Mouse (Mus musculus): ENCODE data around the gene Kif28.
"Not testable (repeated sequence)": the region's sequence is repeated elsewhere in the genome, so short reads cannot be mapped to it uniquely, and the experiment has no call there.

Kif28 gene

GRCm38 (mm10) chr1:179704150-179704549 is 40.9 kb downstream of the Kif28 start:
- DNase-seq (ENCODE audit: low read depth, low spot score), result no peak

GRCm38 (mm10) chr1:179689479-179689878 is 55.6 kb downstream of the Kif28 start:
- no peak for DNase-seq (ENCODE audit: low read depth, low spot score)

GRCm38 (mm10) chr1:179688914-179689313 is 56.2 kb downstream of the Kif28 start:
- no peak for DNase-seq (ENCODE audit: low read depth, low spot score)

- DNase-seq (ENCODE audit: low read depth, low spot score), result no peak
Measured at GRCm38 (mm10) chr1:179688415-179688814, 56.7 kb downstream of the Kif28 start.

GRCm38 (mm10) chr1:179687966-179688365 is 57.1 kb downstream of the Kif28 start:
- DNase-seq (ENCODE audit: low read depth, low spot score), result no peak

GRCm38 (mm10) chr1:179687305-179687704 is 57.8 kb downstream of the Kif28 start:
- DNase-seq (ENCODE audit: low read depth, low spot score), result no peak

GRCm38 (mm10) chr1:179686781-179687180 is 58.3 kb downstream of the Kif28 start:
- DNase-seq (ENCODE audit: low read depth, low spot score), result no peak

GRCm38 (mm10) chr1:179686348-179686747 is 58.7 kb downstream of the Kif28 start:
- DNase-seq (ENCODE audit: low read depth, low spot score), result no peak

- DNase-seq (ENCODE audit: low read depth, low spot score), result not testable (repeated sequence)
Measured at GRCm38 (mm10) chr1:179682753-179683152, 62.3 kb downstream of the Kif28 start.

GRCm38 (mm10) chr1:179679326-179679725 is 65.7 kb downstream of the Kif28 start:
- no peak for DNase-seq (ENCODE audit: low read depth, low spot score)

- DNase-seq (ENCODE audit: low read depth, low spot score), result no peak
Measured at GRCm38 (mm10) chr1:179677031-179677430, 68.0 kb downstream of the Kif28 start.

- no peak for DNase-seq (ENCODE audit: low read depth, low spot score)
Measured at GRCm38 (mm10) chr1:179674355-179674754, 70.7 kb downstream of the Kif28 start.

- no peak for DNase-seq (ENCODE audit: low read depth, low spot score)
Measured at GRCm38 (mm10) chr1:179668836-179669537, 76.1 kb downstream of the Kif28 start.

GRCm38 (mm10) chr1:179668013-179668805 is 76.9 kb downstream of the Kif28 start, which contains the start of gene Sccpdh:
Gene Sccpdh (plus strand): TSS chr1:179668210.
- no peak for DNase-seq (ENCODE audit: low read depth, low spot score)

GRCm38 (mm10) chr1:179667450-179667849 is 77.6 kb downstream of the Kif28 start:
- no peak for DNase-seq (ENCODE audit: low read depth, low spot score)

GRCm38 (mm10) chr1:179666971-179667370 is 78.1 kb downstream of the Kif28 start:
- DNase-seq (ENCODE audit: low read depth, low spot score), result no peak

- DNase-seq (ENCODE audit: low read depth, low spot score), result no peak
Measured at GRCm38 (mm10) chr1:179664309-179664930, 80.7 kb downstream of the Kif28 start.

- DNase-seq (ENCODE audit: low read depth, low spot score), result no peak
Measured at GRCm38 (mm10) chr1:179663065-179663464, 82.0 kb downstream of the Kif28 start.

- no peak for DNase-seq (ENCODE audit: low read depth, low spot score)
Measured at GRCm38 (mm10) chr1:179651224-179651623, 93.8 kb downstream of the Kif28 start.

- no peak for DNase-seq (ENCODE audit: low read depth, low spot score)
Measured at GRCm38 (mm10) chr1:179650284-179650683, 94.8 kb downstream of the Kif28 start.

GRCm38 (mm10) chr1:179649324-179649723 is 95.7 kb downstream of the Kif28 start:
- DNase-seq (ENCODE audit: low read depth, low spot score), result no peak

GRCm38 (mm10) chr1:179648678-179649077 is 96.4 kb downstream of the Kif28 start:
- not testable (repeated sequence) for DNase-seq (ENCODE audit: low read depth, low spot score)

- DNase-seq (ENCODE audit: low read depth, low spot score), result no peak
Measured at GRCm38 (mm10) chr1:179645980-179646268, 99.1 kb downstream of the Kif28 start.
